Mouse (Mus musculus): ENCODE measurements at regions not wholly inside any gene's neighbourhood (a gene's known extent, or its start where the extent isn't known, plus 50 kb on each side); places are given as distances from the start of the nearest gene placed in this dataset.
"Not testable (repeated sequence)": the region's sequence is repeated elsewhere in the genome, so short reads cannot be mapped to it uniquely, and the experiment has no call there.

DNA sequence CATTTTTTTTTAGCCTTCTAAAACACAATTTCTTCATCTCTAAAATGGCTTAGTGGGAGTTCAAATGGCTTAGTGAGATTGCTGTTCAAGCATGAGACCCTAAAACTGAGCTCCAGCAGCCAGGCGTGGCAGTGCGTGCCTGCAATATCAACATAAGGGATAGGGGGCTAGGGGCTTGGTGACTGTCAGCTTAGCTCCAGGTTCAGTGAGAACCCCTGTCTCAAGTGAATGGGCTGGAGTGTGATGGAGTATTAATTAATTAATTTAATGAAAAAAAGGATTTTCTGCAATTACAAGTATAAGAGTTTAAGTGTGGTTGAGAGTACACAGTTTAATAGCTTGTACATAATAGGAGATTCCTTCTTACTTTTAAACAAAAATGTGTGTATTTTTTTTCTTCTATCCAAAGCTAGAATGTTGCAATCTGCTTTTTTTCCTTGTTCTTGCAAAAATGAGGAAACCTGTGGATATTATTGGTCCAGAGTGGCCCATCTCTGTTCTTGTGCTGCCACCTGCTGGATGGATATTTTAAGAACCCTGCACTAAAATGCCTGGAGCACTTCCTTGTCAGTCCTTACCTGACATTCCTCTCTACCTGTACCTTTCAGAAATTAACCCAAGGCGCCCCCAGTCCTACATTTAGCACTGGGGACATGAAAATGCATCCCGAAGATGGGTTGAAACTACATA lies 54.0 kb upstream of the Usp47 start:
- DNase-seq: peak; percentile 56 to 79

DNA sequence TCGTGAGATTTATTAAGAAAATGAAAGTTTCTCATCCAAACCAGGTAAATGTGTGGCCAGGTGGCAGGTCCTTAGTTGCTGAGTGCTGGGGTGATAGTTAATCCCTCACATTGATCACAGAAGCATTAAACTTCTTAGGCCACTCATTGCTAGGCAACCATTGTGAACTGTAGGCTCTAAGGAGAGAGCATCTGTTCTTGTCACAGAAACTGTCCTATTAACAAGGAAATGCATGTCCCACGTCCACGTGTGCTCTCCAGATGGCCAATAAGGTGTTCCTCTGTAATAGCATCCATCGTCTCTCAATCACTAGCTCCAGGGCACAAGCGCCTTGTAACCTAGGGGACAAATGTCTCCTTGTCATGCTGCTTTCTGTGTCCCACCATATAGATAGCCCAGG lies 55.0 kb upstream of the Usp47 start:
- DNase-seq: no peak

DNA sequence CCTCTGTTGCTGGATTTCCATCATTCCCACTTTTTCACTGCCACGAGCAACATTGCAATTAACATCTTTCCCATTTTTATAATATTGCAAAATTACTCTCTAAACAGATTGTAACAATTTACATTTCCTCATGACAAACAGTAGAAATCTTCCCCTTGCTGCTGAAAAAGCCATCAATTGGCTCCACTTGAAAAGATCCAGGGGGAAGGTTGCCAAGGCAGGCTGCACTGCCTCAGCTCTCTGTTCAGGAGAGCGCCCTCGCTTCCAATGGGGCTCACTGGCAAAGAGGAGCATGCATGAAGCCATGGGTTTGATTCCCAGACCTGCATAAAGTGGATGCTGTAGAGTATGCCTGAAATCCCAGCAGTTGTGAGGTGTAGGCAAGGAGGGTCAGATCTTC lies 56.6 kb upstream of the Usp47 start:
- peak; percentile 23 to 36 for DNase-seq

DNA sequence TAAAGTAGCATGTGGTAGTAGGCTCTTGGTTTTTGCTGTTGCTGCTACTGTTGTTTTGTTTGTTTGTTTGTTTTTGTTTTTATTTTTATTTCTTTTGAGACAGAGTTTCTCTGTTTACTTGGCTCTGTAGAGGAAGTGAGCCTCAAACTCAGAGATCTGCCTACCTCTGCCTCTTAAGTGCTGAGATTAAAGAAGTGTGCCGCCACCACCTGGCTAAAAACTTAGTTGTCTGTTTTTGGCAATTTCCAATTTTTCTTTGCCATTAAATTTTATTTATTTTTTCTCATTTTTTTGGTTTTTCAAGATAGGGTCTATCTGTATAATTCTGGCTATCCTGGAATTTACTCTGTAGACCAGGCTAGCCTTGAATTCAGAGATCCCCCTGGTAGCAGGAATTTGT lies 59.3 kb upstream of the Usp47 start:
- DNase-seq: no peak

DNA sequence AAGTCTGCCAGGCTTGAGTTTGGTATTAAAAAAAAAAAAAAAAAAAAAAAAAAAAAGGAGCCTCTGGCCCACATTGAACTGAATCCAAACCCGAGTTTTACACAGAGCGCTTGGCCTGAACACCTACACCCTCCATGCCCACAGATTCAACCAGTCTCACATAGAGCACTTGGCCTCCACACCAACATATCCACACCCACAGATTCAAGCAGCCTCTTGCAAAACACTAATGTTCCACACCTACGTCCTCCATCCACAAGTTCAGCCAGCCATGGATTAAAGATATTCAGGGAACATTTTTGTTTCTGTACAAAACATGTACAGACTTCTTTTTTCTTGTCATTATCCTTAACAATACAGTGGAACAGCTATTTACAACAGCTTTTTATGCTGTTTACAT lies 63.3 kb upstream of the Usp47 start:
- no peak for DNase-seq

DNA sequence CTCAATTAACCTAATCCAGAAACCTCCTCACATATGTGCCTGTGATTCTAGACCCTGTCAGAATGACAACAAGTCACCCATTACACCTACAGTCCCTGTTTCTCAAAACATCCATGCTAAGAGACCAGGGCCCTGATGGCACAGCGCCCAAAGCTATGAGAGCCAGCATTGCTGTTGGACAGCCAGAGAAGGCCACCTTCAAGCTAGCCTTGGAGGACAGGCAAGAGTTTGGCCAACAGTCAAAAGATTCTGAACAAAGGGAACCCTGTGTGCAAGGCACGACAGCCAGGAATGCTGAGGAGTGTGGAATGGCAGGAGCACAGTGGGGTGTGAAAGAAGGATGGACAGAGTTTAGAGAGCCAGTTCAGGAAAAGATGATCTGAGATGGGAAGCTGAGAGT lies 66.6 kb upstream of the Usp47 start:
- no peak for DNase-seq

DNA sequence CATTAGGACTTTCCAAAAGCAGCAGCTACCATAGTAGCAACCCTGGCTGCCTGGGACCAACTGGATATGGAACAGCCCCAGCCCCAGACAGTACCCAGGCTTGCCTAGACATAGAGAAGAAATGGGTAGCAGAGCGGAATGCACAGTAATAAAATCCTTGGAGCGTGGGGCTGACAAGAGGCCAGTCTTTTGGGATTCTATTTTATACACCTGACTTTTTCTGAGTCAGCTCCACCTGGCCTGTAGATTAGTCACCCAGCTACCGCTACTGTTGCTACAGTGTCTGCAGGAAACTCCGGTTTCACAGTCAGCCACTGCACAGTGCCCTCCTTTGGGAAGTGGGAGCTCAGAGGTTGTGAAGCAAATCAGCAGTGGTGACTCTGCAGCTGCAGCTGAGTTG lies 83.7 kb upstream of the Usp47 start:
- no peak for DNase-seq

DNA sequence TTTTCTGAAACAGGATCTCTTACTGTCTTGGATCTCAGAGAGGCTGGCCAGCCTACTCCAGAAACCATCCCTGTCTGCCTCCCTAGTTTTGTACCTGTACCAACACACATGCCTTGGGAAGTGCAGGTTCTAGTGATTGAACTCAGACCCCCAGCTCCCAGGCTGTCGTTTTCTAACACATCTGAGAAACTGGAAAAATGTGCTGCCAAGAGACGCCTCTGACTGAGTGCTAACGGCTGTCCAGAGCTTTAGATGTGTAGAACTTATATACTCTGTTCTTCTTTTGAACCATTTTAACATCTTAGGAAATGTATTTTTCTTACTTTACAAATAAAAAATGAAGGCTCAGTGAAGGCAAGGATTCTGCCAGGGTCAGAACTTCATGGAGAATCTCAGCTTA lies 85.8 kb upstream of the Usp47 start:
- DNase-seq: no peak

DNA sequence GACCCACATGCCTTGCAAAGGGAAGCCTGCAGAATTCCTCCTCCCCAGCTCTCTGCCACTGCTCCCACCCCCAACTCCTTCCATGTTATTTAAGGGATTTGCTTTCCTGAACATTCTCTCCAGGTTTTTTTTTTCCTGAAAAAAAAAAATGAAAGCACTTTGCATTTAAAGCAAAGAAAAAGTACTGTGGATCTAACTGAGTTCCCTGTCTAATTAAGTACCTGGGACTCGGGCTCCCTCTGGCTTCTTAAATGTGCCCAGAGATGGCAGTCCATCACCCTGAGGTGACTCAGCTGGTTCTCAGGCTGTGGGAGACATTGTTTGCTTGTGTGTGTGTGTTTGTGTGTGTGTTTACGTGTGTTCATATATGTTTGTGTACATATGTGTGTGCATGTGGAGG lies 86.2 kb upstream of the Usp47 start:
- no peak for DNase-seq

DNA sequence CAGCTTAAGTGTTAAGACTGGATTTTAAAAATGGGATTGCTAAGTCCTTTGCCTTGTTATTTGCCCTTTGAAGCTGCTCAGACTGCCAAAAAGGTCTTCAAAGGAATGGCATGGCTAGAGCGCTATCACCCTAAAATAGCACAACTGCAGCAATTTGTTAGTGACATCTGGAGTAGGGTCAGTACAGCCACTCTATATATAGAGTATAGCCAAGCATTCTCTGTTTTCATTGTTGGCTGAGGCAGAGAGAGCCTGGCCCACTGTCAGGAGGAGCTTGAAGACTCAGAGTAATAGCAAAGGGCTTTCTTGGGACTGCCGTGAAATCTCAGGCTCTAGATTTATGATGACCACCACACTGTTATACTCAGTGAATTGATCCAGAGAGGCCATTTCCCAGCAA lies 90.6 kb upstream of the Usp47 start:
- DNase-seq: no peak

DNA sequence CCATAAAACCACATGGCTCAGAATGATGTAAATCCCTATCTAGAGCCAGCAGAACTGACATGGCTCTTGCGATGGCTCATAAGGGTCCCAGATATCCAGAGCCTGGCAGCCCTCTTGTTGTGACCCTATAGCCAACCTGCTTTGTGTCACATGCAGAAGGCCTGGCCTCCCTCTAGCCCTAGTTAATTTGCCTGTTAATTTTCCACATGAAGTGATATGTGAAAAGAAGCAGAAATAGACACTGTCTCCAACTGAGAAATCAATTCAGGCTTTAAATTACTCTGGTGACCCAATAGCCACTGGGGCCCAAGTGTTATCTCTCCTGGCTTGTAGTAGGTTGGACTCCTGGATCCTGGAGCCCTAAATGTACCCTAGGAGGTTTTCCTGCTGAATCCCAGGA lies 103.3 kb upstream of the Usp47 start:
- no peak for DNase-seq

DNA sequence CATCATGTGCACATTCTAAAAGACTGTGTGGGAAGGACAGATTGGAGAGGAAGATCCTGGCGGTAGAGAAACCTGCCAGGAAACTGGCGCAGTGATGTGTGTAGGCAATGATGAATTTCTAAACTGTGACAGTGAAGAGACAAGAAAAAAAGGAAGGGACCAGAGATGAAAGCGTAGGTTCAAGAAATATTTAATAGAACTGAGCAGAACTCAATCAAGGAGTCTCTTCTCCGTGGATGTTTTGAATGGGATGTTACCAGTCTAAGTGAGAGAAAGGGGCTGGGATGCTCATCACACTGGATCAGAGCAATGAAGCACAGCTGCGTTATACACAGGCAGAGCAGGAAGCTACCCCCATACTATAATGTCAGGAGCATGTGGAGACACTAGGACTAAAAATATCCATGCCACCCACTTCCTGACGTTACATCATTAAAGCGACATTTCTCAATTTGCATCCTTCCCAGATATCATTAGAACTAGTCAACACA lies 119.5 kb upstream of the Usp47 start:
- peak; percentile 45 to 47 for DNase-seq

DNA sequence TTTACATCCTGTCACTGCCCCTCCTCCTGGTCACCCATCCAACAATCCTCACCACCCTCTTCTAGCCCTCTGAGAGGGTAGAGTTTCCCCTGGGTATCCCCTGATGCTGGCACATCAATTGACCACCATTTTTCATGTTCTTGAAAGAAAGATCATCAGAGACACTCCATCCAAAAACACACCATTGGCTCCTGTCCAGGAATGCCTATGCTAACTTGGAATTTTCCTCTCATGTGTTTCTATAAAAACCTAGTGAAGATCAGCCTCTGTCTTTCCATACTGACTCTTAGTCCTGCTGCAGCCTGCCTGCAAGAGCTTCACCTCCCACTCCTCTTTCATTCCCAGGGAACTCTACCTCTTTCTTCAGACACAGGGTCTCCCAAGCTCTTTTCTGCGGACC lies 117.2 kb upstream of the Galnt18 start:
- DNase-seq: no peak

DNA sequence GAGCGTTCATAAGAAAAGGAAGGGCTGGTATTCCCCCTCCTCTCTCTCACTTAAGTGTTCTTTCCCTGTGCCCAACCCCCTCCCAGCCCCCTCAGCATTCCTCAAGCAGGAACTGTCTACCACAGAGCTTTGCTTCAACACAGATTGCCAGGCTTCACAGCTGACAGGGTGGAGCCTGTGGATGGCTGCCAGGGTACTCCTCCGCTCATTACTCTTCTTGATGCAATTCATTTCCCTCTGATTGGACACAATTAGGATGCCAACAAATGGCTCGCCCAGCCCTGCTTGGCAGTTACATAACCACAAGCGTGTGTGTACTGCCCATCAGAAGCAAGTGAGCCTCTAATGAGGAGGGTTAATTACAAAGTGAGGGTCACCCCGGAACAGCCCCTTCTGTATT lies 116.5 kb upstream of the Galnt18 start:
- DNase-seq: peak; percentile 89 to 91

DNA sequence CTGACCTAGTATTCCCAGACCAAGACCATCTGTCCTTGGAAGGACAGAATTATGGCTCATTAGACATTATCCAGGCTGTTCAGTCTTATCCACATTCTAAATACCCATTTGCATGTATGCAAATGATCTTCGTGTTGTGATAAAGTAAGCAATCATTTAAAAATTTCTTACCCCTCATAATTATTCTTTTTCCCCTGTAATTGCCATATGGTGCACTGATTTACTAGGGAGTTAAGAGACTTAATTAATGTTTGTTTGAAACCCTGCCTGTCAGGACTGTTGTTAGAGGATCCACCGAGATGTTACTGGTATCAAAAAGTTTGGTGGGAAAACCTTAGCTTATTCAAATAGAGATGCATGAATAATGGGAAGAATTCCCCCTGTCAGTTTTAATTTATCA lies 103.2 kb upstream of the Galnt18 start:
- DNase-seq: no peak

DNA sequence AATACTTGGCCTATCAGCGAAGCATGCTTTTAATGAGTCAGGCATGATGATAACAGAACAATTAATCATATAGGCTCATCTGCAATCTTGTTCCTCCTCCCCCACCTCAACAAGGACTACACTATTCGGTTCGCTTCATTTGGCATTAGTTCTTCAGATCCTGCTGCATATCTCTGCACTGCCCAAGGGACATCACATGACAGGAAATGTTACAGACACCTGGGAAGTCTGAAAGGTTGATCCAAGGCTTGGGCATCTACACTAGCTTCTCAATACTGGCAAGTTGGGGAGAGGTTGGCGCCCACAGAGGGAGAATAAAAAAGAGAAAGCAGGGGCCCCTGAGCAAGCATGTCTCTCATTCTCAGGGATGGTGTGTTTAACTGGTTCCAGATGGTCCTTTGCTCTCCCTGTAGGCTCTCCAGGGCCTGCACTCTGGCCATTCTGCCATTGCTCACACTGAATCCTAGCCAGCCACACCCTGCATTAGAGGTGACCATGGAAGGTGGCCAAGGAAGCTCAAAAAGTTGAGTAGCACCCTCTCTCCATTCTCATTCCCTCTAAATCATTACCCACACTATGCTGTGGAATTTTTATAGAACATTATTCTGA lies 100.4 kb upstream of the Galnt18 start:
- no peak for DNase-seq

DNA sequence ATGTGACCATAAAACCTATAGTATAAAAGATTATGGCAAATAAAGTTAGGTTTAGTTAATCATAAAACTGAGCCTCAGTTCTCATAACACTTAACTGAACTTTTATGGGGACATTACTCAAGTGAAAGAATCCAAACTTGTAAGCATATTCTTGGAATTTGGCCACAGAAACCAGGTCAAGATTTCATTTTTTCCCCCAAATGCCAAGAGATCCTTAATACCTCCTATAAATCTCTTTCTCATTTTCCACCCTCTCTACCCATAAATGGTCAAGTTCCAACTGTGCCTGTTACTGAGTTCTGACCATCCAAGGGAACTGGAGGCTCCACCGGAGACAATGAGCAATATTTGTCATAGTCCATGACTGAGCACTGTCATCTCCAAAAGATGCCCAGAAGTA lies 97.8 kb upstream of the Galnt18 start:
- DNase-seq: no peak

DNA sequence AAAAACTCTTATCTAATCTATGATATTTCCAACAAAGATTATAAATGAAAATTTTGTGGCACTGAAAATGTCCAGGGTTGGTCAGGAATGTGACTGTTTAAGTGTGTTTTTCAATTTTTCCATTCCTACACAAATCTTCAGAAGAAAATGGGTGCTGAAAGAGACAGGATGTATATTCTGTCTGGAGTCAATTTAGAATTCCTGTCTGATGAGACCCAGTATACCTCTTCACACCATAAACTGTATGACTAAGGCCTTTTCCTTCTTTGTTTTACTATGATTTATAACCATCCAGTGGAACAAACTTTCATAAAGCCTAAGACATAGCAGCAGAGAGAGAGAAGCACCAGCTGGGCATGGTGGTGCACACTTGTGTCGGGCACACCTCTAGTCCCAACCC lies 96.2 kb upstream of the Galnt18 start:
- DNase-seq: no peak

DNA sequence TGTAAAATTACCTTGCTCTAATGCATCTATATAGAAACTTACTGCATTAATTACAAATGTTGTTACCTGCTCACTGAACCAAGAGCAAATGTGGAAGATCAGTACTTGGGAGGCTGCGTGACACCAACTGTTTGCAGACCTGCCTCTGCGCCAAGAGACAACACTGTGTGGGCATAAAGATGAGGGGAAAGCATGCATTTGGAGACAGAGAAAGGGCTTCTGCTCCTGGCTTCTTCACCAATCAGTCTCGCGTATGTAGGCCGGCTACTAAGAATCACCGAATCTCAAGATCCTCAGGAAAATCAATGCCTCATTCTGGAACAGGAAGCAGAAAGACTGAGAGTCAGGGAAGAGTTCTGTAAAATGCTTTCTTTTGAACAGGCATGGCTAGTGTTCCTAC lies 89.6 kb upstream of the Galnt18 start:
- DNase-seq: no peak

DNA sequence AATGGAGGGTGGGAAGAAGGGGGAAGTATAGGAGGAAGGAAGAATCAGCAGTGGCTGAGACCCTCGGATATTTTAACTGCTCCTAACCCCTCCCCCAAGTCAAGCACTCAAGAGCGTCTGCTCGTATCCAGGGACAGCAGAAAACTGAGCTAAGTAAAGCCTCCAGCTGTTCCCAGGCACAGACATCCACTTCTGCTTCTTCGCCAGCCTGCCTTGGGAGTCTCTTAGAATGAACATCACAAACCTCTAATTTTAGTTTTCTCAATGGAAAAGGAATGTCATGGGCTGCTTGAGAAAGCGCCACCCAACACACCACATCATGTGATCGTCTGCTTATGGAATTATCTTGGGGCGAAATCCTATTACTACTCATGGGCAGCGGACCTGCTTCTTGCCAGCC lies 83.3 kb upstream of the Galnt18 start:
- DNase-seq: no peak

DNA sequence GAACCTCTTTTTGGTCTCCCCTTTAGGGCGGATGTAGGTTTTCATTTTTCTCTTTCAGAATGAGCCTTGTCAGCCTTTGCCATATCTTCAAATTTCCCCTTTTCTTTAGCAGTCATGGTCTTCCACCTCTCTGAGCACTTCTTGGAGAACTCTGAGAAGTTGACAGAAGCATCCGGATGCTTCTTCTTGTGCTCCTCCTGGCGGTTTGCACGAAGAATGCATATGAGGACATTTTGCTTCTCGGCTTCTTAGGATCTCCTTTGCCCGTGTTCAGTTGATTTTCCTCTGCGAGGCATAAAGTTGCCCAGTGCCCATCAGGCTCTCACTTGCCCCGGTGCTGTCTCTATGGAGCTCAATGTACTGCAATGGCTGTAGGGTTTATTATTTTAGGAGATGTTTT lies 78.5 kb upstream of the Galnt18 start:
- not testable (repeated sequence) for DNase-seq

DNA sequence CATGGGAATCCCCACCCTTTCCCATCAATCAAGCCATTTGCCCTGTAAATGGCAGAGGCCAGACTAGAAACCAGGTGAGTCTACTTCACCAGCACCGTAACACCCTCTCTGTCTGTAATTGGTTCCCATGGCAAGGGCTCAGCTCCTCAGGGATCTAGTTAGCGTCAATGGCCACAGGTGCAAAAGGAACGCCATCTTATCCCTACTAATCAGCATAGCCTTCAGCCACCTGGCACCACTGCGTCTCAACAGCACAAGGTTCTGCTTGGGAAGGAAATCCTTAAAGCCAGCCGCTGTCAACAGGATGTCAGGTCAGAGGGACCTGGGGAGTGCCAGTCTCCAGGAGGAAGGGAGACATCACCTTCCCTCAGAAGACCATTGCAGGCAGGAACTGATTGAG lies 77.2 kb upstream of the Galnt18 start:
- no peak for DNase-seq

DNA sequence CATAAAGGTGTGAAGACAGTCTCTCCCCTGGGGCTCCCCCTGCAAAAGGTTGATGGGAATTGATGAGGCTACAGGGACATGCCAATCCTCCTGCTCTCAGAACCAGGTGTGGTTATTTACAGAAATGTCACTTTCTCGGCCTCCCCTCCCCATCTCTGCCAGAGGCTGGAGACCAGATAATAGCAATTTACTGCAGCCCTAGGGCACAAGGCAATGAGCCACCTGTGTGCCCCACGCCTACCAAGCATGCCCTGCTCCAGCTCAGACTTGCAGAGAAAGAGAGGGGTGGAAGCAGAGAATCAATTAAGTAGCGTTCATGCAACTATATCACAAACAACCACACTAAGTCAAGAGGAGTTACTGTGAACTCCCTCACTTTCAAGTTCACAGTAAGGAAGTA lies 75.5 kb upstream of the Galnt18 start:
- no peak for DNase-seq

DNA sequence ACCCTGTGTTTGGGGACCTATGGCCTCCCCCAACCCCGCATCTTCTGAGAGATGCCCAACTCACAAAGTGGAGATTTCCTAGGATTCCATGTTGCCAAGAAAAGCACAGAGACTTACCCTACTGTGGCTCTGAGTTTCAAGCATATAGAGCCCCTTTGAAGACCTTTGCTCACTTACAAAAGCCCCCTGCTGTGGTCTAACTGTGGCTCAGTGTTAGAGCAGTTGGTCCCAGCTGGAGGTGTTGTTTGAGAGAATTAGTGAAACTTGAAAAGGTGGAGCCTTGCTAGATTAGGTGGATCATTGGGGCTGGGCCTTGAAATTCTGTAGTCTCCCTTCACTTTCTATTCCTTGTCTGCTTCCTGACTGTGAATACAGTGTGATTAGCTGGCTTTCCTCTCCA lies 66.6 kb upstream of the Galnt18 start:
- no peak for DNase-seq

DNA sequence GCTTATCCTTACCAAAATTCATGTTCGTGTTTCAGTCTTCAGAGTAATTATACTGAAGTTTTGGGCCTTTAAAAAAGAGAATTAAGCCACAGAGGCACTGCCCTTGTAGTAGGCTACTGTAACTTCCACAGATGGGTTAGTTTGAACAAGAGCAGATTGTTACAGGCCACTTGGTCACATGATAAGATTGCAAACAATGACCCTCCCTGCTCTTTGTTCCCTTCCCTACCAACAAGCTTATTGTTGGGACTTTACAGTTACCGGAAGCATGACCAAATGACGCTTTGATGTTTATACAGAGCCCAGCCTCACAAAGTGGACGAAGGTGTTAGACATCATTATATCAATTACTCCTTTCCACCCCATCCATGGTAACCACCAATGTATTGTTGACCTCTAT lies 63.9 kb upstream of the Galnt18 start:
- DNase-seq: no peak
